Mouse (Mus musculus) right cerebral cortex, postnatal 10 days (tissue): Measurements from ENCODE around the gene Cdc73.
"Not testable (repeated sequence)": the region's sequence is repeated elsewhere in the genome, so short reads cannot be mapped to it uniquely, and the experiment has no call there.

Experiments used
- DNase-seq, 2 experiments: peaks; one replicate each; pipeline ENCODE4 v3.0.0; 2021; ENCODE audit warnings: low spot score in 2 of 2

The Cdc73 gene

GRCm38 (mm10) chr1:143702741-143703262 lies at the start of gene Cdc73:
Gene Cdc73, minus strand, starts transcription at chr1:143702893.
- DNase-seq: peak; percentile 93

- no peak for DNase-seq
Measured at GRCm38 (mm10) chr1:143745871-143746270, 43.2 kb upstream of the Cdc73 start.

GRCm38 (mm10) chr1:143742186-143742585 lies 39.5 kb upstream of the Cdc73 start:
- DNase-seq: no peak

- DNase-seq: no peak
Measured at GRCm38 (mm10) chr1:143741331-143741730, 38.6 kb upstream of the Cdc73 start.

GRCm38 (mm10) chr1:143740581-143740980 lies 37.9 kb upstream of the Cdc73 start:
- DNase-seq: peak in 1 of 2 experiments; percentile 27

- DNase-seq: peak; percentile 93 to 94
Measured at GRCm38 (mm10) chr1:143739361-143740350, 37.0 kb upstream of the Cdc73 start.

GRCm38 (mm10) chr1:143738811-143739210 lies 36.1 kb upstream of the Cdc73 start:
- no peak for DNase-seq

GRCm38 (mm10) chr1:143733914-143734410 lies 31.3 kb upstream of the Cdc73 start:
- DNase-seq: no peak

GRCm38 (mm10) chr1:143731691-143732090 lies 29.0 kb upstream of the Cdc73 start:
- no peak for DNase-seq

GRCm38 (mm10) chr1:143730899-143731298 lies 28.2 kb upstream of the Cdc73 start:
- DNase-seq: no peak

- DNase-seq: no peak
Measured at GRCm38 (mm10) chr1:143727701-143728445, 25.2 kb upstream of the Cdc73 start.

GRCm38 (mm10) chr1:143724456-143725064 lies 21.9 kb upstream of the Cdc73 start:
- DNase-seq: no peak

GRCm38 (mm10) chr1:143716038-143716437 lies 13.3 kb upstream of the Cdc73 start, which contains the start of gene Glrx2:
Gene Glrx2, plus strand, starts transcription at chr1:143716338.
- not testable (repeated sequence) for DNase-seq

GRCm38 (mm10) chr1:143710627-143710976 lies 7.9 kb upstream of the Cdc73 start:
- no peak for DNase-seq

GRCm38 (mm10) chr1:143709966-143710626 lies 7.4 kb upstream of the Cdc73 start:
- DNase-seq: no peak

GRCm38 (mm10) chr1:143708361-143708760 lies 5.7 kb upstream of the Cdc73 start:
- DNase-seq: no peak

- no peak for DNase-seq
Measured at GRCm38 (mm10) chr1:143707006-143707405, 4.3 kb upstream of the Cdc73 start.

- peak in 1 of 2 experiments; percentile 37 for DNase-seq
Measured at GRCm38 (mm10) chr1:143702141-143702740, 452 bp downstream of the Cdc73 start.

- no peak for DNase-seq
Measured at GRCm38 (mm10) chr1:143701736-143702135, 957 bp downstream of the Cdc73 start.

- no peak for DNase-seq
Measured at GRCm38 (mm10) chr1:143684849-143685248, 17.8 kb downstream of the Cdc73 start.

- peak in 1 of 2 experiments; percentile 36 for DNase-seq
Measured at GRCm38 (mm10) chr1:143681108-143681507, 21.6 kb downstream of the Cdc73 start.
